ENCODE assay signal across 7 mouse cellular contexts in genomic region chr9:57157499-57157898, GRCm38 (mm10). TPM values are rescaled to one million over a fixed set of nuclear protein-coding genes. Genes with fewer than 3 reads are reported as not detected.
A peak's percentile ranks its signal among the peaks of the same experiment; 100 is the strongest.
DNase-seq lines count a peak whose midpoint lies in the region; ATAC-seq lines count a peak whose summit lies in the region.

No protein-coding gene starts in this region.

- no peaks in the 10 kb centered on the region for H3K9me3 ChIP-seq in neural tube, embryonic 11.5 days (ENCODE audit: control insufficient read depth, low read length)
- H3K9me3 ChIP-seq in embryonic facial prominence, embryonic 14.5 days (ENCODE audit: control insufficient read depth, low read length) = no peaks in the 10 kb centered on the region
- no peaks in the 10 kb centered on the region for H3K9me3 ChIP-seq in limb, embryonic 11.5 days (ENCODE audit: control insufficient read depth, low read length)
- no peaks in the 10 kb centered on the region for H3K9me3 ChIP-seq in stomach, embryonic 16.5 days (replicated peaks; ENCODE audit: control insufficient read depth, low read length)

- DNase-seq in neural tube, embryonic 11.5 days (ENCODE audit: low spot score) = no peak
- DNase-seq in neural tube, embryonic 10.5 days (ENCODE audit: extremely low spot score, low spot score) = no peak
- no peak for DNase-seq in embryonic facial prominence, embryonic 14.5 days (ENCODE audit: low spot score)
- no peak for DNase-seq in limb, embryonic 11.5 days (ENCODE audit: low spot score)
- DNase-seq in urinary bladder, postnatal 36 days (ENCODE audit: low spot score in 2 of 2) = no peak

- H3K4me1 ChIP-seq in neural tube, embryonic 11.5 days (ENCODE audit: control insufficient read depth, insufficient read depth, low read length) = peaks cover 5% of the 10 kb centered on the region; the same call in 1 of the 2 replicates
- H3K4me1 ChIP-seq in embryonic facial prominence, embryonic 14.5 days (ENCODE audit: control insufficient read depth, insufficient read depth, low read length) = peaks cover 4% of the 10 kb centered on the region; the same call in 1 of the 2 replicates
- no peaks in the 10 kb centered on the region; the same call in 1 of the 2 replicates for H3K4me1 ChIP-seq in limb, embryonic 11.5 days (ENCODE audit: control insufficient read depth, insufficient read depth, low read length)
- H3K4me1 ChIP-seq in stomach, embryonic 16.5 days (ENCODE audit: control insufficient read depth, insufficient read depth, low read length) = peaks cover 8% of the 10 kb centered on the region

- peak overlapping the region; percentile 73 for H3K9ac ChIP-seq in neural tube, embryonic 11.5 days (ENCODE audit: low read length)
- H3K9ac ChIP-seq in embryonic facial prominence, embryonic 14.5 days (ENCODE audit: low read depth, low read length) = peak overlapping the region; percentile 71
- peak overlapping the region; percentile 69 for H3K9ac ChIP-seq in limb, embryonic 11.5 days (ENCODE audit: low read length)
- peak overlapping the region; percentile 81 for H3K9ac ChIP-seq in stomach, embryonic 16.5 days (ENCODE audit: low read length)

- 42% methylated on average over 13 of the region's 13 CpGs for WGBS in neural tube, embryonic 11.5 days
- 25% methylated on average over 13 of the region's 13 CpGs for WGBS in embryonic facial prominence, embryonic 14.5 days
- WGBS in limb, embryonic 11.5 days = 38% methylated on average over 13 of the region's 13 CpGs
- 29% methylated on average over 13 of the region's 13 CpGs for WGBS in stomach, embryonic 16.5 days

- peak overlapping the region; percentile 70 for H3K4me3 ChIP-seq in neural tube, embryonic 11.5 days (ENCODE audit: low read depth, low read length)
- H3K4me3 ChIP-seq in embryonic facial prominence, embryonic 14.5 days (ENCODE audit: low read depth, low read length) = peak overlapping the region; percentile 69
- H3K4me3 ChIP-seq in limb, embryonic 11.5 days (ENCODE audit: low read depth, low read length) = peak overlapping the region; percentile 74
- peak overlapping the region; percentile 77 for H3K4me3 ChIP-seq in stomach, embryonic 16.5 days (replicated peaks; ENCODE audit: low read length)

- H3K4me2 ChIP-seq in neural tube, embryonic 11.5 days (ENCODE audit: low read depth) = peak overlapping the region; percentile 68
- peak overlapping the region; percentile 84 for H3K4me2 ChIP-seq in embryonic facial prominence, embryonic 14.5 days (ENCODE audit: low read depth, low read length)
- peak overlapping the region; percentile 91 for H3K4me2 ChIP-seq in limb, embryonic 11.5 days (ENCODE audit: low read depth, severe bottlenecking)
- H3K4me2 ChIP-seq in stomach, embryonic 16.5 days (ENCODE audit: low read depth, low read length) = peak overlapping the region; percentile 93

- no peaks in the 10 kb centered on the region for H3K27me3 ChIP-seq in neural tube, embryonic 11.5 days (ENCODE audit: control insufficient read depth, insufficient read depth, low read length)
- H3K27me3 ChIP-seq in embryonic facial prominence, embryonic 14.5 days (replicated peaks; ENCODE audit: control insufficient read depth, insufficient read depth, low read length) = no peaks in the 10 kb centered on the region
- no peaks in the 10 kb centered on the region for H3K27me3 ChIP-seq in limb, embryonic 11.5 days (ENCODE audit: control insufficient read depth, insufficient read depth, low read length)
- H3K27me3 ChIP-seq in stomach, embryonic 16.5 days (ENCODE audit: control insufficient read depth, insufficient read depth, low read length) = no peaks in the 10 kb centered on the region

- no peak for ATAC-seq in neural tube, embryonic 11.5 days (ENCODE audit: insufficient read depth, low FRiP score, low TSS enrichment)
- ATAC-seq in embryonic facial prominence, embryonic 14.5 days (ENCODE audit: low read depth) = no peak
- no peak for ATAC-seq in limb, embryonic 11.5 days (ENCODE audit: insufficient number of reproducible peaks, low FRiP score, low TSS enrichment, low read depth)
- no peak for ATAC-seq in stomach, embryonic 16.5 days (ENCODE audit: insufficient read depth, low FRiP score)
- ATAC-seq in monocyte, adult 5-6 weeks (replicated peaks; ENCODE audit: insufficient number of reproducible peaks, low FRiP score, low TSS enrichment, poor library complexity, severe bottlenecking) = no peak

- H3K36me3 ChIP-seq in neural tube, embryonic 11.5 days (ENCODE audit: control insufficient read depth, insufficient read depth, low read length) = no peaks in the 10 kb centered on the region; the same call in 1 of the 2 replicates
- 0 out of 2 replicates have a peak, but pooled peaks cover 9% of the 10 kb centered on the region for H3K36me3 ChIP-seq in embryonic facial prominence, embryonic 14.5 days (ENCODE audit: control insufficient read depth, insufficient read depth, low read length)
- H3K36me3 ChIP-seq in limb, embryonic 11.5 days (ENCODE audit: control insufficient read depth, insufficient read depth, low read length) = no peaks in the 10 kb centered on the region
- H3K36me3 ChIP-seq in stomach, embryonic 16.5 days (ENCODE audit: control insufficient read depth, insufficient read depth, low read length) = no peaks in the 10 kb centered on the region

- H3K27ac ChIP-seq in neural tube, embryonic 11.5 days (ENCODE audit: low read depth, low read length) = no peak overlapping the region
- no peak overlapping the region for H3K27ac ChIP-seq in embryonic facial prominence, embryonic 14.5 days (replicated peaks; ENCODE audit: low read depth, low read length)
- no peak overlapping the region for H3K27ac ChIP-seq in limb, embryonic 11.5 days (replicated peaks; ENCODE audit: low read depth, low read length)
- H3K27ac ChIP-seq in stomach, embryonic 16.5 days (ENCODE audit: low read length) = no peak overlapping the region

RNA-seq across cellular contexts. Expression of gene Commd4, which starts 0.6 kb away (rescaled TPM):
- polyA plus RNA-seq in neural tube, embryonic 11.5 days (2014; fragmentation: Nextera tagmentation; extraction: Ambion mirVana) = 97.8 and 99.0 TPM in 2 replicates
- 83.0 and 89.9 TPM in 2 replicates for polyA plus RNA-seq in embryonic facial prominence, embryonic 14.5 days (2014; fragmentation: Nextera tagmentation; extraction: Ambion mirVana)
- 79.8 and 82.8 TPM in 2 replicates for polyA plus RNA-seq in limb, embryonic 11.5 days (2014; fragmentation: Nextera tagmentation; extraction: Ambion mirVana)
- polyA plus RNA-seq in stomach, embryonic 16.5 days (2015; fragmentation: Nextera tagmentation; extraction: Ambion mirVana) = 84.3 and 92.9 TPM in 2 replicates
- total RNA-seq in monocyte, adult 5-6 weeks (2017) = 90.4 to 131 TPM (median 125 TPM) in 3 replicates

RNA-seq across cellular contexts. Expression of gene Neil1, which starts 9.4 kb away (rescaled TPM):
- 6.6 TPM in 2 replicates for polyA plus RNA-seq in neural tube, embryonic 11.5 days (2014; fragmentation: Nextera tagmentation; extraction: Ambion mirVana)
- polyA plus RNA-seq in embryonic facial prominence, embryonic 14.5 days (2014; fragmentation: Nextera tagmentation; extraction: Ambion mirVana) = 6.5 and 7.7 TPM in 2 replicates
- 6.1 and 6.2 TPM in 2 replicates for polyA plus RNA-seq in limb, embryonic 11.5 days (2014; fragmentation: Nextera tagmentation; extraction: Ambion mirVana)
- polyA plus RNA-seq in stomach, embryonic 16.5 days (2015; fragmentation: Nextera tagmentation; extraction: Ambion mirVana) = 8.4 and 8.9 TPM in 2 replicates
- total RNA-seq in monocyte, adult 5-6 weeks (2017) = 1.3 to 8.1 TPM (median 5.2 TPM) in 3 replicates

RNA-seq across cellular contexts. Expression of gene Man2c1, which starts 27.0 kb away (rescaled TPM):
- 23.9 and 29.4 TPM in 2 replicates for polyA plus RNA-seq in neural tube, embryonic 11.5 days (2014; fragmentation: Nextera tagmentation; extraction: Ambion mirVana)
- polyA plus RNA-seq in embryonic facial prominence, embryonic 14.5 days (2014; fragmentation: Nextera tagmentation; extraction: Ambion mirVana) = 38.2 and 42.4 TPM in 2 replicates
- 20.1 and 24.8 TPM in 2 replicates for polyA plus RNA-seq in limb, embryonic 11.5 days (2014; fragmentation: Nextera tagmentation; extraction: Ambion mirVana)
- polyA plus RNA-seq in stomach, embryonic 16.5 days (2015; fragmentation: Nextera tagmentation; extraction: Ambion mirVana) = 74.8 and 80.9 TPM in 2 replicates
- total RNA-seq in monocyte, adult 5-6 weeks (2017) = 47.9 to 87.1 TPM (median 60.7 TPM) in 3 replicates
